Mouse (Mus musculus): ENCODE data around the gene Flna.
"Not testable (repeated sequence)": the region's sequence is repeated elsewhere in the genome, so short reads cannot be mapped to it uniquely, and the experiment has no call there.

Gene Flna

GRCm38 (mm10) chrX:74245687-74246086 lies 3.9 kb downstream of the Flna start:
- peak; percentile 66 for DNase-seq

- DNase-seq: no peak
Measured at GRCm38 (mm10) chrX:74245107-74245506, 4.5 kb downstream of the Flna start.

DNA sequence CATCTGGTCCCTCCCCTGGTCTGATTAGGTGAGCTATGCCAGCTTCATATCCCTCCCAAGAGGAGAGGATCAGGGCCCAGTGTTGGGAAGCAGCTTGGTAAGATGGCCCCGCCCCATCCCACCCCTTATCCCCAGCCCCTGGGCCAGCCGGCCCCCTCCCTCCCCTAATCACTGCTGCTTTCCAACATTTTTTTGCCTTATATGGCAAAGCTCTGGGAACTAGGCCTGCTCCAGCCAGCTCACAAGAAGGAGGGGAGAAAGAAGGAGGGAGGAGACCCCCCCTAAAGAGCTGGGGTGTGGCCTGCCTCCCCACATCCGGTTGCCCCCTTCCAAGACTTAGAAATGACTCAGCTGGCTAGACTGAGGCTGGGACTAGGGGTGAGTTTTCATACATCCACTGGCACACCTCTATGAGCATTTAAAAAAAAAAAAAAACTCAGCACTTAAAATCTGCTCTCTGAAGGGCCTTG lies 5.0 kb downstream of the Flna start:
- DNase-seq: peak; percentile 56

- peak; percentile 10 for DNase-seq
Measured at GRCm38 (mm10) chrX:74243807-74244206, 5.8 kb downstream of the Flna start.

DNA sequence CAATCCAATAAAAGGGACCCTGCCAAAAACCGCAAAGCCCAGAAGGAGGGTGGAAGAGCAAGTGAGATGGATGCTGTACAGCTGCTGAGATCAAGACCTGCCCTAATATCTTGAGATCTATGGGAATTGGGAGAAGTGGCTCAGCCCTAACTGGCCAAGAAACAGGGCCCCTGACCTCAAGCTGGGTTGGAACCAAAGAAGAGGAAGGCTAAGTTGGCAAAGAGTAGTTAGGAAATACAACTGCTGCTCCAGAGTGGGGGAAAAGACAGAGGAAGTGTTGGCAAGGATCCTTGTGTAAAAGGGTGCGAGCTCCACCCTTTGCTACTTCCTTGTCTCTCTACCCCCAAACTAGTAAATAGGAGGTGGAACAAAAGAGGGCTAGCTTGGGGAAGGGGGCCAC lies 6.2 kb downstream of the Flna start:
- DNase-seq: peak; percentile 11

GRCm38 (mm10) chrX:74240332-74240731 lies 9.3 kb downstream of the Flna start:
- DNase-seq: no peak

- DNase-seq: no peak
Measured at GRCm38 (mm10) chrX:74233196-74233595, 16.4 kb downstream of the Flna start.

GRCm38 (mm10) chrX:74230038-74230437 lies 19.6 kb downstream of the Flna start:
- DNase-seq: no peak

DNA sequence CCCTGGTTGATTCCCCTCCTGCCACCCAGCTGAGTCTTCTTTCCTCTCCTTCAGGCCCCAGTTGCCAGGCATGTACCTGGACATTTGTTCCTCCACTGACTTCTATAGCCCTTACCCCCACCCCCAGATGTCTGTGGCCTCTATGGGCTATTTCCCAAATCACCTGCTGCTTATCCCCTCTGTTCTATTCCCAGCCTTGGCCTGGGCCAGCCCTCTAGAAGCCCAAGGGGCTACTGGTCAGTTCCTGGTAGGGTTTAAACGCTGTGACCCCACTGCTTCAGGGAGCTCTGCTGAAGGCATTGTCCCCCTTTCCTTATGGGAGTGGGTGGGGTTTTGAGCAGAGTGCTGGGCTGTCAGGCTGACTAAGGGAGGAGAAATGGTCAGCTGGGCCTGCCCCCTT lies 29.5 kb downstream of the Flna start:
- not testable (repeated sequence) for DNase-seq

- DNase-seq: no peak
Measured at GRCm38 (mm10) chrX:74219449-74219848, 30.2 kb downstream of the Flna start.

DNA sequence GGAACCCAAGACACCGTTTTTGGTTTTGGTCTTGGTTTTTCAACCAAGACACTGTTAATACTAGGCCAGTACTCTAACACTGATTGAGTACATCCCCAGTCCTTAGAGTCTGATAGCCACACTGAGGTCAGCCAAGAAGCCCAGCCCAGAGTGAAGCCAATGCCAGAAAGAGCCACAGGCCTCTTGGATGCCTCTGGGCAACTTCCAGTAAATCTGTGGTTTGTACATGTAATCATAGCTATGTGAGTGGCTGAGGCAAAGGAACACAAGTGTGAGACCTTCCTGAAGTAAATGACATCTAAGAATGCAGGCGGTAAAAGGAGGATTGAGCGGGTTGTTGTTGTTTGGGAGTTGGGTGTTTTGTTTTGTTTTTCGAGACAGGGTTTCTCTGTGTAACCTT lies 31.1 kb downstream of the Flna start:
- no peak for DNase-seq

- DNase-seq: no peak
Measured at GRCm38 (mm10) chrX:74203556-74203955, 46.1 kb downstream of the Flna start.

GRCm38 (mm10) chrX:74176959-74177358 lies 72.7 kb downstream of the Flna start, which contains the start of gene Tktl1:
Gene Tktl1, plus strand, starts transcription at chrX:74177259.
- DNase-seq: no peak
